Mouse (Mus musculus) ovary, postnatal 10 days (tissue): Measurements from ENCODE around the gene Arl14ep.
"Not testable (repeated sequence)": the region's sequence is repeated elsewhere in the genome, so short reads cannot be mapped to it uniquely, and the experiment has no call there.

ENCODE experiments used
- DNase-seq: peaks from one replicate; pipeline ENCODE4 v3.0.0; 2022; ENCODE audit warnings: low spot score

Gene Arl14ep

GRCm38 (mm10) chr2:106973959-106974639 lies at the start of gene Arl14ep:
Arl14ep (minus strand) TSS chr2:106974424.
- DNase-seq = peak; percentile 74

- no peak for DNase-seq
Measured at GRCm38 (mm10) chr2:107022713-107023112, 48.5 kb upstream of the Arl14ep start.

- no peak for DNase-seq
Measured at GRCm38 (mm10) chr2:107019331-107019730, 45.1 kb upstream of the Arl14ep start.

GRCm38 (mm10) chr2:107013161-107013560 lies 38.9 kb upstream of the Arl14ep start:
- no peak for DNase-seq

- DNase-seq = no peak
Measured at GRCm38 (mm10) chr2:107012318-107012717, 38.1 kb upstream of the Arl14ep start.

- no peak for DNase-seq
Measured at GRCm38 (mm10) chr2:107010160-107010559, 35.9 kb upstream of the Arl14ep start.

GRCm38 (mm10) chr2:107006378-107006777 lies 32.2 kb upstream of the Arl14ep start:
- no peak for DNase-seq

GRCm38 (mm10) chr2:107005876-107006275 lies 31.7 kb upstream of the Arl14ep start:
- DNase-seq = not testable (repeated sequence)

- DNase-seq = no peak
Measured at GRCm38 (mm10) chr2:106991261-106991660, 17.0 kb upstream of the Arl14ep start.

- no peak for DNase-seq
Measured at GRCm38 (mm10) chr2:106984945-106985344, 10.7 kb upstream of the Arl14ep start.

- no peak for DNase-seq
Measured at GRCm38 (mm10) chr2:106982503-106982902, 8.3 kb upstream of the Arl14ep start.

- no peak for DNase-seq
Measured at GRCm38 (mm10) chr2:106976472-106976871, 2.2 kb upstream of the Arl14ep start.

GRCm38 (mm10) chr2:106973332-106973958 lies 779 bp downstream of the Arl14ep start:
- no peak for DNase-seq

GRCm38 (mm10) chr2:106972851-106973250 lies 1.4 kb downstream of the Arl14ep start:
- DNase-seq = no peak

GRCm38 (mm10) chr2:106970971-106971370 lies 3.3 kb downstream of the Arl14ep start:
- DNase-seq = no peak

GRCm38 (mm10) chr2:106968320-106968719 lies 5.9 kb downstream of the Arl14ep start:
- DNase-seq = no peak

- DNase-seq = no peak
Measured at GRCm38 (mm10) chr2:106963560-106963959, 10.7 kb downstream of the Arl14ep start.

- DNase-seq = no peak
Measured at GRCm38 (mm10) chr2:106961650-106962049, 12.6 kb downstream of the Arl14ep start.

GRCm38 (mm10) chr2:106961066-106961465 lies 13.2 kb downstream of the Arl14ep start:
- no peak for DNase-seq

GRCm38 (mm10) chr2:106960237-106960636 lies 14.0 kb downstream of the Arl14ep start:
- no peak for DNase-seq

GRCm38 (mm10) chr2:106959380-106959779 lies 14.8 kb downstream of the Arl14ep start:
- no peak for DNase-seq

- no peak for DNase-seq
Measured at GRCm38 (mm10) chr2:106958916-106959315, 15.3 kb downstream of the Arl14ep start.

- no peak for DNase-seq
Measured at GRCm38 (mm10) chr2:106956146-106956545, 18.1 kb downstream of the Arl14ep start.

- no peak for DNase-seq
Measured at GRCm38 (mm10) chr2:106955621-106956020, 18.6 kb downstream of the Arl14ep start.
